Mouse (Mus musculus) cortical plate, adult 2 months (tissue): ENCODE measurements around the gene Cygb.

Experiments
- CTCF ChIP-seq: fragments of 200-500 bp; IDR thresholded peaks from 2 replicates; pipeline ENCODE4 v1.5.1; 2011; ENCODE audit warnings: mild to moderate bottlenecking, control low read depth, low read length; ENCODE audit not compliant: insufficient read depth; ENCODE audit errors: extremely low read depth
- POLR2A ChIP-seq: fragments of 200-500 bp; IDR thresholded peaks from 2 replicates; pipeline ENCODE4 v1.6.1; 2011; ENCODE audit warnings: mild to moderate bottlenecking, low read length, control low read depth; ENCODE audit not compliant: insufficient read depth; ENCODE audit errors: extremely low read depth

- TF ChIP-seq CTCF (peak; percentile 39; the same call in 1 of the 2 replicates), POLR2A (no peak)
These were observed 28.8 kb downstream of the Cygb start for GRCm38 (mm10) chr11:116625081-116626000.
